Mouse (Mus musculus): ENCODE measurements around the gene Bri3bp. TPM values are rescaled to one million over a fixed set of nuclear protein-coding genes. Genes with fewer than 3 reads are reported as not detected.

Gene Bri3bp
- polyA plus RNA-seq, 1 experiment from 2014 or later = 40.2 TPM

DNA sequence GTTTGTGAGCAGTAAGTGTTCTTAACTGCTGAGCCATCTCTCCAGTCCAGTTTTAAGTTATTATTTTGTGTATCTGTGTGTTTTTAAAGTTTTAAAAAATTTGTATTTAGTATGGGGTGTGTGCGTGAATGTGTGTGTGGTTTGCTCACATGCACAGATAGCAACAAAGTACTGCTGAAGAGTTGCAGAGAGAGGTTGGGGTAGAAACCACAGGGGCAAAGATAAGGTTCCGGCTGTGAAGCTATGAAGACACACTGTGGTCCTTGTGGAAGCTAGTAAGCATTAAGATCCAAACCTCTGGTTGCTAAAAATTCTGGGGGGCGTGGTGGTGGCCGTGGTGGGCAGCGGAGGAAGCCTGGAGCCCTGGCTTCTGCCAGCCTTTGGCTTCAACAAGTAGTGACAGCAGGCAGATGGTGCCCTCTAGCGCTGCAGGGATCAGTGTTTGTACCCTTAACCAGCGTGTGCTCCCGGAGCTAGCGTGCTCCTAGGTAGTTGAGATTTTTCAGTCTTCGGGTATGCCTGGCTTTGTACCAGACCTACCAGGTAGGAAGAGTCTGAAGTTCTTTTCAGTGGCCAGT, 20.6 kb downstream of the Bri3bp start:
- peaks cover 2% of the 10 kb centered on the region; the same call in 1 of the 2 replicates for H3K36me3 ChIP-seq (ENCODE audit: control insufficient read depth, insufficient read depth, low read length)
- no peaks in the 10 kb centered on the region for H3K9me3 ChIP-seq (ENCODE audit: control insufficient read depth, low read length)
- no peak overlapping the region for H3K9ac ChIP-seq (ENCODE audit: low read depth, low read length)
- 56% methylated on average over 10 of the region's 10 CpGs for WGBS
- H3K27ac ChIP-seq (ENCODE audit: low read depth, low read length) = no peak overlapping the region
- ATAC-seq = no peak
- H3K27me3 ChIP-seq (replicated peaks; ENCODE audit: control insufficient read depth, insufficient read depth, low read length) = no peaks in the 10 kb centered on the region
- no peak overlapping the region for H3K4me2 ChIP-seq (ENCODE audit: low read length)
- peaks cover 4% of the 10 kb centered on the region for H3K4me1 ChIP-seq (ENCODE audit: control insufficient read depth, insufficient read depth, low read depth, low read length)
- no peak overlapping the region for H3K4me3 ChIP-seq (ENCODE audit: low read length)

- Histone ChIP-seq H3K36me3 (ENCODE audit: control insufficient read depth, insufficient read depth, low read length) (no peaks in the 10 kb centered on the region), H3K4me1 (ENCODE audit: control insufficient read depth, insufficient read depth, low read depth, low read length) (peaks cover 4% of the 10 kb centered on the region), H3K4me2 (ENCODE audit: low read length) (peak overlapping the region; percentile 63), H3K4me3 (ENCODE audit: low read length) (peak overlapping the region; percentile 37), H3K27me3 (replicated peaks; ENCODE audit: control insufficient read depth, insufficient read depth, low read length) (no peaks in the 10 kb centered on the region), H3K9ac (ENCODE audit: low read depth, low read length) (no peak overlapping the region), H3K9me3 (ENCODE audit: control insufficient read depth, low read length) (no peaks in the 10 kb centered on the region), H3K27ac (ENCODE audit: low read depth, low read length) (peak overlapping the region; percentile 7)
- WGBS = 41% methylated on average over 7 of the region's 7 CpGs
- ATAC-seq = peak; percentile 19; the same call in 1 of the 2 replicates
Measured at GRCm38 (mm10) chr5:125465192-125465591, 23.8 kb downstream of the Bri3bp start.

DNA sequence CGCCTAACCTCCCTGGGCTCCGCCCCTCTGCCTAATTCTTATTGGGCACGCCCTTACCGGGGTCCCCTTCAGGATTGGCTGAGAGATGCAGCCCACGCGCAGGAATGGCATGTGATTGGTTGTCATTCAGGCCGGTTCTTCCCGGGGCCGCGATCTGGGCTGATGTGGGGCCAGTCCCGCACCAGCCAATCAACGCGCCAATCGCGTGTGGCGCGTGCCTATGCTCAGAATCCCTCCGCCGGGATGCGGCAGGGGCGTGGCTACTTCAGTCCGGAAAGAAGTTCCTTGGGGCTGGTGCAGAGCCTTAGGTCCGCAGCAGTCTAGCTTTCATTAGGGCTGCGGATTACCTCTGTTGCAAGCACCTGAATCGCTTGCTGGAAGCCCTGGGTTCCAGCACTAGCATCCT, 24.3 kb downstream of the Bri3bp start:
- H3K9me3 ChIP-seq (ENCODE audit: control insufficient read depth, low read length) = no peaks in the 10 kb centered on the region
- H3K4me1 ChIP-seq (ENCODE audit: control insufficient read depth, insufficient read depth, low read depth, low read length) = peaks cover 4% of the 10 kb centered on the region
- H3K9ac ChIP-seq (ENCODE audit: low read depth, low read length) = peak overlapping the region; percentile 52; the same call in 1 of the 2 replicates
- peak overlapping the region; percentile 63 for H3K4me2 ChIP-seq (ENCODE audit: low read length)
- peak overlapping the region; percentile 37 for H3K4me3 ChIP-seq (ENCODE audit: low read length)
- WGBS = 0% methylated on average over 25 of the region's 25 CpGs
- ATAC-seq = peak; percentile 100
- H3K27ac ChIP-seq (ENCODE audit: low read depth, low read length) = peak overlapping the region; percentile 68; the same call in 1 of the 2 replicates
- H3K27me3 ChIP-seq (replicated peaks; ENCODE audit: control insufficient read depth, insufficient read depth, low read length) = no peaks in the 10 kb centered on the region
- H3K36me3 ChIP-seq (ENCODE audit: control insufficient read depth, insufficient read depth, low read length) = no peaks in the 10 kb centered on the region

DNA sequence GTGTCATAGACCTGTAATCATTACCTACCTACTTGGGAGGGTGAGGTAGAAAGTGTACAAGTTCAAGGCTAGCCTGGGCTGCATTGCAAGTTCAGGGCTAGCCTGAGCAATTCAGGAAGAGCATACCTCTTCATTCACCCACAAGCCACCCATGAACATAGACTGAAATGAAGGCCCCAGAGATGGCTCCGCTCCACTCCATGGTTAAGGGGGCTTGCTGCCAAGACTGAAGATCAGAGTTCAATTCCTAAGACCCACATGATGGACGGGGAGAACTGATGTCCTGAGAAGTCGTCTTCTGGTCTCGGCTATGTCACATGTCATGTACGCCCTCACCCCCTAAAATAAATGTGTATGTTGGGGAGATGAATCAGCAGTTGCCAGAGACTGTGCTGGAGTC, 25.1 kb downstream of the Bri3bp start:
- Histone ChIP-seq H3K4me1 (ENCODE audit: control insufficient read depth, insufficient read depth, low read depth, low read length) (peaks cover 4% of the 10 kb centered on the region), H3K4me3 (ENCODE audit: low read length) (no peak overlapping the region), H3K4me2 (ENCODE audit: low read length) (no peak overlapping the region), H3K9me3 (ENCODE audit: control insufficient read depth, low read length) (no peaks in the 10 kb centered on the region), H3K27ac (ENCODE audit: low read depth, low read length) (no peak overlapping the region), H3K9ac (ENCODE audit: low read depth, low read length) (no peak overlapping the region), H3K36me3 (ENCODE audit: control insufficient read depth, insufficient read depth, low read length) (no peaks in the 10 kb centered on the region), H3K27me3 (replicated peaks; ENCODE audit: control insufficient read depth, insufficient read depth, low read length) (no peaks in the 10 kb centered on the region)
- WGBS = 92% methylated on average over 5 of the region's 5 CpGs
- ATAC-seq = no peak

DNA sequence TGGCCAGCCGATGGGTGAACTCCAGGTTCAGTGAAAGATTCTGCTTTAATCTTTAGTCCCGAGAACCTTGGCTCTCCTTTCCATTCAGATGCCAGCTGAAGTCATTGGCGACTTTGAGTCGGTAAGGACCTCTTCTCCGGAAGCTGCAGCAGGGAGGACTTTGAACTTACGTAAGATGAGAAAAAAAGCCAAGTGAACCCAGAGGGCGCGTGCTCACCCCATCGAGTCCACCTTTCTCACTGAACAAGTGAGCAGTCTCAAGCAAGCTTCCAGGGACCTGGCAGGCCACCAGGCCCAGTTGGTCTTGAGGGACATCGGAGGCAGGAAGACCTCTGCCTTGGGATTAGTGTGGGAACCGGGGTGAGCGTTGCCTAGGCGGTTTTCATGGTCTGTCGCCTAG, 25.9 kb downstream of the Bri3bp start:
- H3K4me2 ChIP-seq (ENCODE audit: low read length) = no peak overlapping the region
- no peaks in the 10 kb centered on the region for H3K9me3 ChIP-seq (ENCODE audit: control insufficient read depth, low read length)
- no peaks in the 10 kb centered on the region for H3K36me3 ChIP-seq (ENCODE audit: control insufficient read depth, insufficient read depth, low read length)
- no peaks in the 10 kb centered on the region for H3K27me3 ChIP-seq (replicated peaks; ENCODE audit: control insufficient read depth, insufficient read depth, low read length)
- no peak overlapping the region for H3K27ac ChIP-seq (ENCODE audit: low read depth, low read length)
- ATAC-seq = no peak
- 91% methylated on average over 14 of the region's 14 CpGs for WGBS
- H3K4me3 ChIP-seq (ENCODE audit: low read length) = no peak overlapping the region
- no peak overlapping the region for H3K9ac ChIP-seq (ENCODE audit: low read depth, low read length)
- peaks cover 4% of the 10 kb centered on the region for H3K4me1 ChIP-seq (ENCODE audit: control insufficient read depth, insufficient read depth, low read depth, low read length)

DNA sequence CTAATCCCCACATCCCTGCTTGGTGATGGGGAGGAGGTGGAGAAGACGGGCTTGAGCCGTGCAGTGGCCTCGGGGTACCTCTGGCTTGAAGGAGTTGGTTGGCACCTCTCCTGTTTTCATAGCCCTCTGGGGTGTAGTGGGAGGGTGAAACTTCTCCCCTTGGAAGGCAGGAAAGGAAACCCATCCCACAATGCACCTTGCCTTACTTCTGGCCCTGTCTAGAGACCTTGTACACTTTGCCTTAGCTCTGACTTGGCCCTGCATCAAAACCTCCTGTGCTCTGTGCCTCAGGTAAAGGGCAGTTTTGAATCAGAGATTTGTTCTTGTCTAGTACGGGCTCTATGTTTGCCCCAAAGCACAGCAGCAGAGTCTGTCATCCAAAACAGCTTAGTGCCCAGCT, 29.3 kb downstream of the Bri3bp start:
- H3K27ac ChIP-seq (ENCODE audit: low read depth, low read length) = no peak overlapping the region
- H3K4me1 ChIP-seq (ENCODE audit: control insufficient read depth, insufficient read depth, low read depth, low read length) = no peaks in the 10 kb centered on the region
- 89% methylated on average over 4 of the region's 4 CpGs for WGBS
- no peaks in the 10 kb centered on the region for H3K36me3 ChIP-seq (ENCODE audit: control insufficient read depth, insufficient read depth, low read length)
- H3K4me3 ChIP-seq (ENCODE audit: low read length) = no peak overlapping the region
- H3K9me3 ChIP-seq (ENCODE audit: control insufficient read depth, low read length) = no peaks in the 10 kb centered on the region
- H3K9ac ChIP-seq (ENCODE audit: low read depth, low read length) = no peak overlapping the region
- no peak for ATAC-seq
- H3K27me3 ChIP-seq (replicated peaks; ENCODE audit: control insufficient read depth, insufficient read depth, low read length) = no peaks in the 10 kb centered on the region
- no peak overlapping the region for H3K4me2 ChIP-seq (ENCODE audit: low read length)

- H3K27ac ChIP-seq (ENCODE audit: low read depth, low read length) = no peak overlapping the region
- H3K4me2 ChIP-seq (ENCODE audit: low read length) = no peak overlapping the region
- H3K27me3 ChIP-seq (replicated peaks; ENCODE audit: control insufficient read depth, insufficient read depth, low read length) = no peaks in the 10 kb centered on the region
- peaks cover 15% of the 10 kb centered on the region for H3K4me1 ChIP-seq (ENCODE audit: control insufficient read depth, insufficient read depth, low read depth, low read length)
- 78% methylated on average over 9 of the region's 9 CpGs for WGBS
- no peak for ATAC-seq
- H3K9me3 ChIP-seq (ENCODE audit: control insufficient read depth, low read length) = no peaks in the 10 kb centered on the region
- H3K36me3 ChIP-seq (ENCODE audit: control insufficient read depth, insufficient read depth, low read length) = no peaks in the 10 kb centered on the region
- H3K9ac ChIP-seq (ENCODE audit: low read depth, low read length) = no peak overlapping the region
- no peak overlapping the region for H3K4me3 ChIP-seq (ENCODE audit: low read length)
Measured at GRCm38 (mm10) chr5:125472796-125473475, 31.6 kb downstream of the Bri3bp start.

- peak overlapping the region; percentile 89; the same call in 1 of the 2 replicates for H3K9ac ChIP-seq (ENCODE audit: low read depth, low read length)
Measured at GRCm38 (mm10) chr5:125475030-125475429, 33.7 kb downstream of the Bri3bp start.

DNA sequence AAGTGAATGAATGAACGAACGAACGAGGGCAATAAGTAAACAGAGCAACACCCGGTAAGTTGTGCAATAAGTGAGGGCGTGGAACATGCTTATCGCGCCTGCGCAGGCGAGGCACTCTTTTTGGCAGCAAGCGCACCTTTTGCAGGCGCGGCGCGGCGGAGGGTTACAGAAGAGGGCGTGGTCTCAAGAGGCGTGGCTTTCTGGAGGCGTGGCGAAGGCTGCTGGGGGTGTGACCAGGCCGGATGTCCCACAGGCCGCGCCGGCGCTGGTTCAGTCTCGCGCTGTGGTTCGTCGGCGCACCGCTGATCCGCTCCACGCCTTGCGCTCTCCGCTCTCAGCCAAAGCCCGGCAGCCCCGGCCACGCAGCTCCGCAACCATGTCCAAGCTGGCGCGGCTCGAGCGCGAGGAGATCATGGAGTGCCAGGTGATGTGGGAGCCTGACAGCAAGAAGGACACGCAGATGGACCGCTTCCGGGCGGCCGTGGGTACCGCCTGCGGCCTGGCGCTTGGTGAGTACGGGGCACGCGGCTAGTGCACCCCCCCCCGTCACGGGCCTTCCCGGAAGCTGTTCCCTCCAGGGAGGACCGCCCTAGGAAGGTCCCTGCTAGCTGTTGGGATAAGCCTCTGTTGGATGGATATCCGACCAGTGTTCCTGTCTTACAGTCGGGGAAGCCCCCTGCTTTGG, 34.4 kb downstream of the Bri3bp start, which contains the start of gene Aacs:
Aacs (plus strand) TSS at position 214 of the 685 bp plus-strand sequence.
- H3K27ac ChIP-seq (ENCODE audit: low read depth, low read length) = peak within 1 kb of the TSS; percentile 87
- ATAC-seq = peak; percentile 92
- peak within 1 kb of the TSS; percentile 75 for H3K4me2 ChIP-seq (ENCODE audit: low read length)
- H3K27me3 ChIP-seq (replicated peaks; ENCODE audit: control insufficient read depth, insufficient read depth, low read length) = no peaks in the 10 kb centered on the region
- no peaks in the 10 kb centered on the region for H3K36me3 ChIP-seq (ENCODE audit: control insufficient read depth, insufficient read depth, low read length)
- 0% methylated on average over 57 of the region's 60 CpGs for WGBS
- peak within 1 kb of the TSS; percentile 89 for H3K9ac ChIP-seq (ENCODE audit: low read depth, low read length)
- peaks cover 27% of the 10 kb centered on the region for H3K4me1 ChIP-seq (ENCODE audit: control insufficient read depth, insufficient read depth, low read depth, low read length)
- peak within 1 kb of the TSS; percentile 82 for H3K4me3 ChIP-seq (ENCODE audit: low read length)
- H3K9me3 ChIP-seq (ENCODE audit: control insufficient read depth, low read length) = no peaks in the 10 kb centered on the region

More at GRCm38 (mm10) chr5:125475030-125475429, 33.7 kb downstream of the Bri3bp start:
- Histone ChIP-seq H3K4me2 (ENCODE audit: low read length) (peak overlapping the region; percentile 75), H3K4me1 (ENCODE audit: control insufficient read depth, insufficient read depth, low read depth, low read length) (peaks cover 23% of the 10 kb centered on the region), H3K36me3 (ENCODE audit: control insufficient read depth, insufficient read depth, low read length) (no peaks in the 10 kb centered on the region), H3K27ac (ENCODE audit: low read depth, low read length) (peak overlapping the region; percentile 66), H3K4me3 (ENCODE audit: low read length) (peak overlapping the region; percentile 82), H3K9me3 (ENCODE audit: control insufficient read depth, low read length) (no peaks in the 10 kb centered on the region), H3K27me3 (replicated peaks; ENCODE audit: control insufficient read depth, insufficient read depth, low read length) (no peaks in the 10 kb centered on the region)
- WGBS = 61% methylated on average over 12 of the region's 12 CpGs
- no peak for ATAC-seq

Data from hindbrain, embryonic 16.5 days (tissue).